In genomic region chr19:58123620-58124019, GRCm38 (mm10) we compare ENCODE assay signal across 22 mouse cellular contexts.
A peak's percentile ranks its signal among the peaks of the same experiment; 100 is the strongest.
DNase-seq lines count a peak whose midpoint lies in the region; ATAC-seq lines count a peak whose summit lies in the region.
"Had no signal": no experiment of that assay in that cellular context is flagged by ENCODE, and none has a peak within 500 bp of the region (broad histone marks: within the 10 kb centered on the region; RNA-seq: fewer than 3 reads in every experiment).

No protein-coding gene starts in this region.

- WGBS in liver, embryonic 16.5 days (ENCODE audit: insufficient replicate concordance): 41% methylated on average over 3 of the region's 3 CpGs
- WGBS in liver, embryonic 11.5 days: 83% methylated on average over 3 of the region's 3 CpGs
- WGBS in midbrain, embryonic 15.5 days: 89% methylated on average over 3 of the region's 3 CpGs

- peak; percentile 35; the same call in 1 of the 2 replicates for ATAC-seq in liver, embryonic 16.5 days (ENCODE audit: low read depth)
- ATAC-seq in liver, embryonic 11.5 days (replicated peaks; ENCODE audit: low FRiP score): no peak
- ATAC-seq in granulocyte monocyte progenitor cell, adult 5-6 weeks (replicated peaks; ENCODE audit: poor library complexity, severe bottlenecking): peak; percentile 89
- ATAC-seq in neutrophil, adult 5-6 weeks (ENCODE audit: extremely low read depth, insufficient number of reproducible peaks, low FRiP score, poor library complexity, severe bottlenecking): peak; percentile 44
- no peak for ATAC-seq in midbrain, embryonic 15.5 days (replicated peaks)
- ATAC-seq: activated CD4-positive, CD25-positive, alpha-beta regulatory T cell, adult 4 months; forebrain, embryonic 14.5 days; Patski had no signal

- no peaks in the 10 kb centered on the region for H3K36me3 ChIP-seq in liver, embryonic 16.5 days (ENCODE audit: control insufficient read depth, insufficient read depth)
- no peaks in the 10 kb centered on the region for H3K36me3 ChIP-seq in liver, embryonic 11.5 days (ENCODE audit: control insufficient read depth, insufficient read depth, low read length)
- no peaks in the 10 kb centered on the region for H3K36me3 ChIP-seq in midbrain, embryonic 15.5 days (replicated peaks)
- H3K36me3 ChIP-seq: embryonic facial prominence, embryonic 15.5 days; heart, embryonic 12.5 days; hindbrain, embryonic 10.5 days had no signal

- H3K9me3 ChIP-seq in liver, embryonic 16.5 days (replicated peaks; ENCODE audit: control insufficient read depth, low read length): no peaks in the 10 kb centered on the region
- H3K9me3 ChIP-seq in liver, embryonic 11.5 days (ENCODE audit: control insufficient read depth, low read length): no peaks in the 10 kb centered on the region
- no peaks in the 10 kb centered on the region for H3K9me3 ChIP-seq in midbrain, embryonic 15.5 days
- H3K9me3 ChIP-seq: embryonic facial prominence, embryonic 15.5 days; heart, embryonic 12.5 days; hindbrain, embryonic 10.5 days had no signal

- DNase-seq in liver, embryonic 11.5 days (ENCODE audit: low spot score): no peak
- peak; percentile 9 for DNase-seq in 416B (ENCODE audit: low read depth)
- no peak for DNase-seq in gastrocnemius, postnatal 14 days
- DNase-seq: adrenal gland, postnatal 14 days; cerebellum, adult 18-20 months; cerebellum, adult 9-11 months; embryo, embryonic 11 days; gastrocnemius, postnatal 10 days had no signal

- no peaks in the 10 kb centered on the region for H3K4me1 ChIP-seq in liver, embryonic 16.5 days (ENCODE audit: control insufficient read depth, low read depth, low read length)
- H3K4me1 ChIP-seq in liver, embryonic 11.5 days (replicated peaks; ENCODE audit: control insufficient read depth, insufficient read depth, low read length): peaks cover 2% of the 10 kb centered on the region; the same call in 1 of the 2 replicates
- no peaks in the 10 kb centered on the region for H3K4me1 ChIP-seq in midbrain, embryonic 15.5 days

- H3K27me3 ChIP-seq in liver, embryonic 16.5 days (ENCODE audit: control insufficient read depth, insufficient read depth, low read depth, low read length): no peaks in the 10 kb centered on the region
- H3K27me3 ChIP-seq in liver, embryonic 11.5 days (replicated peaks; ENCODE audit: control insufficient read depth, insufficient read depth, low read length): no peaks in the 10 kb centered on the region
- no peaks in the 10 kb centered on the region for H3K27me3 ChIP-seq in midbrain, embryonic 15.5 days (replicated peaks)
- H3K27me3 ChIP-seq: CH12.LX; embryonic facial prominence, embryonic 15.5 days; heart, embryonic 12.5 days; Patski had no signal

- H3K4me2 ChIP-seq in liver, embryonic 16.5 days (ENCODE audit: low read depth, low read length): no peak overlapping the region
- H3K4me2 ChIP-seq in liver, embryonic 11.5 days: no peak overlapping the region
- H3K4me2 ChIP-seq in midbrain, embryonic 15.5 days: no peak overlapping the region
- H3K4me2 ChIP-seq: embryonic facial prominence, embryonic 15.5 days; heart, embryonic 12.5 days; hindbrain, embryonic 14.5 days had no signal

- intact Hi-C loops in gastrocnemius, postnatal 14 days (cut with DNase I; ENCODE audit: low total_unique reads): no loop called here

- H3K27ac ChIP-seq in liver, embryonic 16.5 days (ENCODE audit: low read length): peak overlapping the region; percentile 38
- H3K27ac ChIP-seq in liver, embryonic 11.5 days (ENCODE audit: low read depth, low read length): no peak overlapping the region
- no peak overlapping the region for H3K27ac ChIP-seq in midbrain, embryonic 15.5 days
- H3K27ac ChIP-seq: embryonic facial prominence, embryonic 15.5 days; forebrain, embryonic 10.5 days; hindbrain, embryonic 10.5 days; hindbrain, embryonic 14.5 days had no signal

- no peak overlapping the region for H3K4me3 ChIP-seq in liver, embryonic 16.5 days (ENCODE audit: low read depth, low read length)
- H3K4me3 ChIP-seq in liver, embryonic 11.5 days (ENCODE audit: low read depth, low read length): no peak overlapping the region
- no peak overlapping the region for H3K4me3 ChIP-seq in midbrain, embryonic 15.5 days
- H3K4me3 ChIP-seq: embryonic facial prominence, embryonic 15.5 days; erythroblast, embryonic 14.5 days; forebrain, embryonic 10.5 days; heart, embryonic 12.5 days; hindbrain, embryonic 10.5 days had no signal

- H3K9ac ChIP-seq in liver, embryonic 16.5 days (ENCODE audit: low read depth, low read length): no peak overlapping the region
- H3K9ac ChIP-seq in liver, embryonic 11.5 days (ENCODE audit: low read depth, low read length): no peak overlapping the region
- no peak overlapping the region for H3K9ac ChIP-seq in midbrain, embryonic 15.5 days
- H3K9ac ChIP-seq: embryonic facial prominence, embryonic 15.5 days; heart, embryonic 12.5 days; hindbrain, embryonic 14.5 days had no signal

Comparison
In these comparisons a context has a peak if more than half of its experiments do, and no peak if none do; other contexts are left out.
1. ATAC-seq: peak in liver, embryonic 16.5 days (single experiment), granulocyte monocyte progenitor cell, adult 5-6 weeks (single experiment) and neutrophil, adult 5-6 weeks (single experiment); none in liver, embryonic 11.5 days (single experiment) and midbrain, embryonic 15.5 days (single experiment).